Mouse (Mus musculus): Measurements from ENCODE around the gene Cyp2c29. TPM values are rescaled to one million over a fixed set of nuclear protein-coding genes. Genes with fewer than 3 reads are reported as not detected.
"Not testable (repeated sequence)": the region's sequence is repeated elsewhere in the genome, so short reads cannot be mapped to it uniquely, and the experiment has no call there.

Cyp2c29 gene
- total RNA-seq (2021): not detected

DNA sequence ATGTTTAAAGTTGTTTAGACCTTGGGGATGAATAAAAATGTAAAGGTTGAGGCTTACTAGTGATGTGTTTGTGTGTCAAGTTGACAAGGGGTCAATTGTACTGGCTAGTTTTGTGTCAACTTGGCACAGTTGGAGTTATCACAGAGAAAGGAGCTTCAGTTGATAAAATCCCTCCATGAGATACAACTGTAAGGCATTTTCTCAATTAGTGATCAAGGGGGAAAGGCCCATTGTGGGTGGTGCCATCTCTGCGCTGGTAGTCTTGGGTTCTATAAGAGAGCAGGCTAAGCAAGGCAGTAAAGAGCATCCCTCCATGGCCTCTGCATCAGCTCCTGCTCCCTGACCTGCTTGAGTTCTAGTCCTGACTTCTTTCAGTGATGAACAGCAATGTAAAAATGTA is at the start of gene Cyp2c29:
Gene Cyp2c29 (plus strand): TSS at position 301 of the 400 bp plus-strand sequence.
- DNase-seq; intact Hi-C loops (cut with DNase I): not testable (repeated sequence)

DNA sequence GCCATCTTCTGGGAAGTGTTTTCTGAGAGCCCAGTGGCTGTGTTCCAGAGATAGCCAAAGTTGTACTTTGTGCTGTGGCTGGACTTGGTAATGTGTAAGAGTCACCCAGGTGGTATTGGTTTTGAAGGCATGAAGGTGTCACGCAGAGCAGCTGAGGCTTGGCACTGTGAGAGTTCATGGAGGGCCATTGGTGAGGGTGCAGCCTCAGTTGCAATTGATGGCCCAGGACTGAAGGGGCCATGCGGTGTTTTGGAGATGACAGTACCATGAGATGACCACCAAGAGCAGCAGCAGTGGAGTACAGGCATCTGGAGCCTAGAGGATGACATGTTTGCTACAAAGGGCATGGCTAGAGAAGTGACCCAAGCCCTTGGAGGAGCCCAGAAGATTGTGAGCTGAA is 2.2 kb upstream of the Cyp2c29 start:
- DNase-seq; intact Hi-C loops (cut with DNase I): not testable (repeated sequence)

- DNase-seq: no peak
- intact Hi-C loops (cut with DNase I): no loop called here
Measured at GRCm38 (mm10) chr19:39282801-39283200, 13.6 kb downstream of the Cyp2c29 start.

DNA sequence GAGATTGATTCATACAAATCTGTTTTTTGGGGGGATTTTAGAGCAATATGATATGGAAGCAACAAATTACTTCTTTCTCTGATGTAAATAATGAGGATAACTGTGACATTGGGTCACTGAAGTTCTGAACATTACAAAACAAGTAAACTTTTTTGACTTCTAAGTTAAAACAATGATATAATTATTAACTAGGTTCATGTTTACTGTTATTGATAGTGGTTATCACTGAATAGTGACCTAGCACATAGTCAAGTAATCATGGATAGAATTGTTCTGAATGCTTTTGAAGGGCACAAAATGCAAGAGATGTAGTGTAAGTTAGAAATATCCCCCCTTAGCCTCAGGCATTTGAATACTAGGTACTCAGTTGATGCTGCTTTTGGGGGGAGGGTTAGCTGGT is 16.4 kb downstream of the Cyp2c29 start:
- no peak for DNase-seq
- intact Hi-C loops (cut with DNase I): no loop called here

GRCm38 (mm10) chr19:39286825-39287224 is 17.6 kb downstream of the Cyp2c29 start:
- DNase-seq: no peak
- intact Hi-C loops (cut with DNase I): no loop called here

GRCm38 (mm10) chr19:39288978-39289377 is 19.8 kb downstream of the Cyp2c29 start:
- no peak for DNase-seq
- intact Hi-C loops (cut with DNase I): no loop called here

Other genes with a start within 250 kb of the Cyp2c29 start
- not detected for gene Cyp2c65, start 208.4 kb upstream of the Cyp2c29 start, total RNA-seq (2021)
- not detected for gene Cyp2c66, start 155.5 kb upstream of the Cyp2c29 start, total RNA-seq (2021)
- gene Cyp2c38, start 193.7 kb downstream of the Cyp2c29 start, total RNA-seq (2021): not detected
- gene Cyp2c39, start 241.5 kb downstream of the Cyp2c29 start, total RNA-seq (2021): not detected

Measured in heart, postnatal 36 days (tissue).